Mouse (Mus musculus) liver, embryonic 16.5 days (tissue): Measurements from ENCODE around the gene Gm20489. TPM values are rescaled to one million over a fixed set of nuclear protein-coding genes. Genes with fewer than 3 reads are reported as not detected.

Source experiments
- ATAC-seq: fragments of 200-750 bp; cut with Nextera tagmentation; 2 replicates; pipeline ENCODE4 v1.8.0; 2017; ENCODE audit warnings: low read depth, mild to moderate bottlenecking, moderate number of reproducible peaks, moderate library complexity
- H3K27ac ChIP-seq: fragments of 300-500 bp; sonication (generic); 2 replicates; pipeline ENCODE4 v1.5.1; 2014; ENCODE audit warnings: mild to moderate bottlenecking, low read length
- H3K27me3 ChIP-seq: fragments of 300-500 bp; sonication (generic); 2 replicates; pipeline ENCODE4 v1.6.1; 2014; ENCODE audit warnings: low read depth, low read length, mixed read lengths; ENCODE audit not compliant: control insufficient read depth, insufficient read depth
- H3K36me3 ChIP-seq: fragments of 300-500 bp; sonication (generic); 2 replicates; pipeline ENCODE4 v1.6.1; 2014; ENCODE audit warnings: mild to moderate bottlenecking; ENCODE audit not compliant: control insufficient read depth, insufficient read depth
- H3K4me1 ChIP-seq: fragments of 300-500 bp; sonication (generic); 2 replicates; pipeline ENCODE4 v1.6.1; 2014; ENCODE audit warnings: low read depth, low read length, mixed read lengths; ENCODE audit not compliant: control insufficient read depth
- H3K4me2 ChIP-seq: fragments of 300-500 bp; sonication (generic); 2 replicates; pipeline ENCODE4 v1.6.1; 2014; ENCODE audit warnings: low read depth, low read length, mixed read lengths
- H3K4me3 ChIP-seq: fragments of 300-500 bp; sonication (generic); 2 replicates; pipeline ENCODE4 v1.5.1; 2014; ENCODE audit warnings: low read depth, mild to moderate bottlenecking, low read length
- H3K9ac ChIP-seq: fragments of 300-500 bp; sonication (generic); 2 replicates; pipeline ENCODE4 v1.6.1; 2014; ENCODE audit warnings: low read depth, low read length
- H3K9me3 ChIP-seq: fragments of 300-500 bp; sonication (generic); replicated peaks from 2 replicates; pipeline ENCODE4 v1.6.1; 2016; ENCODE audit warnings: low read length; ENCODE audit not compliant: control insufficient read depth
- WGBS: fragments of 180-500 bp; shearing (Covaris S2); extraction: QIAGEN DNeasy Blood & Tissue Kit; methylation state at CpG from one replicate; pipeline ENCODE4 v1.1.7; 2014; ENCODE audit not compliant: insufficient replicate concordance; 5-methylcytosine and 5-hydroxymethylcytosine counted together
- polyA plus RNA-seq: library from polyadenylated mRNA; unstranded; fragments of >200 nt; fragmentation: Nextera tagmentation; extraction: Ambion mirVana; gene quantifications from 2 replicates; pipeline ENCODE4 v1.2.1, GENCODE M21; 2015

The Gm20489 gene
- polyA plus RNA-seq, result not detected in 2 replicates

DNA sequence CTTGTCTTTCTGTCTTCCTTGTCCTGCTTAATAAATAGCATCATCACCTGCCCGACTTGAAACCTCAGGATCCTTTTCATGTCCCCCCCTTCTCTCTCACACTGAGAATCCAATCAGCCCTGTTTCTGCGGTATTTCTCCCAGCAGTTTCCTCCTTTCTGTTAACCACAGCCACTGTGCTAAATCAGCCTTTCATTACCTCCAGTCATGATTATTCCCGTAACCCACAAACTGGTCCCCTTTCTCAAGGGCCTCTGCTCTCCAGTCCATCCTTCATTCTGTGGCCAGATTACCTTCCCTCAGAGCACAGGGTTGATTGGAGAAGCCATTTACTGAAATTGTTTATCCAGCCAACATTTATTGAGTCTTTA lies at the start of gene Gm20489:
TSS of gene Gm20489 (minus strand) at position 269 of the 370 bp plus-strand sequence.
- H3K36me3 ChIP-seq, result no peaks in the 10 kb centered on the region
- WGBS, result 27% methylated on average over 3 of the region's 3 CpGs
- peak within 1 kb of the TSS; percentile 21; the same call in 1 of the 2 replicates for H3K4me3 ChIP-seq
- no peaks in the 10 kb centered on the region for H3K9me3 ChIP-seq
- H3K27me3 ChIP-seq, result no peaks in the 10 kb centered on the region; the same call in 1 of the 2 replicates
- no peak within 1 kb of the TSS for H3K27ac ChIP-seq
- H3K4me1 ChIP-seq, result peaks cover 3% of the 10 kb centered on the region
- no peak within 1 kb of the TSS for H3K9ac ChIP-seq
- no peak for ATAC-seq
- H3K4me2 ChIP-seq, result no peak within 1 kb of the TSS

DNA sequence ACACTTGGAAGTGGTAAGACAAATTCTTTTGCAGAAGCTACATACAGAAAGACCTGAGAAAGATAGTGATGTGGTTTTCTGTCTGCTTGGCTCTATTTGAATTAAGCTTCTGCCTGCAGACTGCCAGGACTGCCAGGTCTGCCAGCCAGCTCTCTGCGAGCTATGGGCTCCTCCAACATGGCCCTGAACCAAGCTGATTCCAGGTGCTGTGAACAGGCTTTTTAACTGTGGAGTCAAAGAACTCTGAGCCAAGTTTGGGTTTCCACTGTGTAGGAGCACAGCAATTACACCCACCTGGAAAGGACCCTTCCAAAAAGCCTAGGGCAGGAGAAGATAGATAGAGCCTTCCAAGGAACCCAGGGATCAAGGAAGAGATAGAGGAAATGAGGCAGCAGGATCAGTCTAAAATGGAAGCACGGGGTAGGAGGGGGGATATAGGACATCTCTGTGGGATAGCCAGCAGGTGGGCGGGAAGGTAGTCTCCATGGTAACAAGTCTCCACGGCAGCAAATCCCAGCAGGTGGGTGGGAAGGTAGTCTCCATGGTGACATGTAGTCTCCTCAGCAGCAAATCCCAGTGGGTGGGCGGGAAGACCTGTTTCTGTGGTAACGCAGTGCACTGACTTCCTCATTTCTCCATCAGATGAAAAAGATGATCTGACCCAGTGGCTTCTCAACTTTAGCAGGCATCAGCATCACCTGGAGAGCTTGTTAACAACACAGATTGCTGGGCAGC lies 45.0 kb upstream of the Gm20489 start:
- H3K36me3 ChIP-seq, result no peaks in the 10 kb centered on the region
- ATAC-seq, result no peak
- WGBS, result 42% methylated on average over 6 of the region's 6 CpGs
- H3K4me1 ChIP-seq, result no peaks in the 10 kb centered on the region
- no peak overlapping the region for H3K9ac ChIP-seq
- H3K4me2 ChIP-seq, result no peak overlapping the region
- no peak overlapping the region for H3K27ac ChIP-seq
- no peaks in the 10 kb centered on the region for H3K9me3 ChIP-seq
- no peak overlapping the region for H3K4me3 ChIP-seq
- H3K27me3 ChIP-seq, result peaks cover 15% of the 10 kb centered on the region

DNA sequence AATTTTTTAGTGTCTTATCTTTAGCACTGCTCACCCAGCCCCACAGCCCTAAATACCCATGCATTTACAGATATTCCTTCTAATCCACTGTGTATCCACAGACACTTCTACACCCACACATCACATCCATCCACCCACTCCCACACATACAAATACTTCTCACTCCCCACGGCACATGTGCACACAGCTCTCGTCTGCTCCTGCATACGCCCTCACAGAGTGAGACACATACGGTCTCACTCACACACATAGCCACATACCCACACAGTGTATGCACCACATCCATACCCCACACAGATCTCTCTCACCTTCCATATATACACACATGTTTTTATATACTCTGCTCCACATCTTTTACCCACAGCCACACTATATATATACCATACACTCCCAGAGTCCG lies 40.5 kb upstream of the Gm20489 start:
- H3K4me2 ChIP-seq, result no peak overlapping the region
- no peak for ATAC-seq
- WGBS, result 69% methylated on average over 5 of the region's 5 CpGs

DNA sequence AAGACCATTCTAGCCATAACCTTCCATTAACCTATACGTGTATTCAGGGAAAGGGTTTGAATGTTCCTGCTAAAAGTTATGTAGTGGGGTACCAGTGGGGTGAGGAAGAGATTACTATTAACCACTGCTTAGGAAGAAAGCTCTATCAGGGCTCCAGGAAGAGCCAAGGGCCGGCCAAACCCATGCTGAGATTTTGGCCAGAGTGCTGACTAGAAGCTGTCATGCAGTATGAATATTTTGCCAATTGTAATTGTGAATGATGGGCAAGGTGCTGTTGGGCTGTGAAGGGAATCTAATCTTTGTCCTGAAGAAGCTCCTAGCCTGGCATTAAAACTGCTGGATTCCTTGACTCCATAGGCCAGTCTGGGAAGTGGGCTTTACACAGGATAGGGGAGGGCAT lies 35.8 kb upstream of the Gm20489 start:
- H3K4me2 ChIP-seq, result no peak overlapping the region
- no peak overlapping the region for H3K9ac ChIP-seq
- no peak overlapping the region for H3K27ac ChIP-seq
- WGBS, result 43% methylated on average over 2 of the region's 2 CpGs
- ATAC-seq, result no peak
- no peak overlapping the region for H3K4me3 ChIP-seq
- no peaks in the 10 kb centered on the region for H3K4me1 ChIP-seq
- peaks cover 15% of the 10 kb centered on the region for H3K27me3 ChIP-seq
- no peaks in the 10 kb centered on the region for H3K9me3 ChIP-seq
- H3K36me3 ChIP-seq, result no peaks in the 10 kb centered on the region

More for the DNA sequence above, 40.5 kb upstream of the Gm20489 start:
- no peaks in the 10 kb centered on the region for H3K4me1 ChIP-seq
- H3K4me3 ChIP-seq, result no peak overlapping the region
- no peak overlapping the region for H3K27ac ChIP-seq
- H3K9me3 ChIP-seq, result no peaks in the 10 kb centered on the region
- no peaks in the 10 kb centered on the region for H3K36me3 ChIP-seq
- H3K9ac ChIP-seq, result no peak overlapping the region
- H3K27me3 ChIP-seq, result peaks cover 20% of the 10 kb centered on the region

DNA sequence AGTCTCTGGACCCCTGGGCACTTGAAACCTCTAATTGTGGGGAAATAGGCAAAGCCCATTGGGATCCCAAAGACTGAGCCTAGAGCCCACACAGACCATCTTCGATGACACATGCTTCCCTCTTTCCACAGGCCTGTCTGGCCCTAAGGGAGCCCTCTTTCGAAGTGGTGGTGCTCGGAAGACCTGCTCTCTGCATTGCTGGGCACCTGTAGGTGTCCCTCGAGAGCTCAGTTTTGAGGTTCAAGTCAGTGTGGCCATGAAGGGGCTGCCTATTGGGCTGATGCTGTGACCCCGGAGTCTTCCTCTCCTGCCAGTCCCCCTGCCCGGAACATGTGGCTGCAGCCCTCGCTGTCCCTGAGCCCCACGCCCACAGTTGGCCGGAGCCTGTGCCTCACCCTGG lies 32.8 kb upstream of the Gm20489 start:
- H3K4me1 ChIP-seq, result no peaks in the 10 kb centered on the region
- H3K4me3 ChIP-seq, result no peak overlapping the region
- peaks cover 8% of the 10 kb centered on the region for H3K36me3 ChIP-seq
- H3K27ac ChIP-seq, result no peak overlapping the region
- H3K27me3 ChIP-seq, result peaks cover 12% of the 10 kb centered on the region
- H3K9ac ChIP-seq, result no peak overlapping the region
- WGBS, result 71% methylated on average over 9 of the region's 9 CpGs
- H3K4me2 ChIP-seq, result no peak overlapping the region
- no peak for ATAC-seq
- H3K9me3 ChIP-seq, result no peaks in the 10 kb centered on the region

DNA sequence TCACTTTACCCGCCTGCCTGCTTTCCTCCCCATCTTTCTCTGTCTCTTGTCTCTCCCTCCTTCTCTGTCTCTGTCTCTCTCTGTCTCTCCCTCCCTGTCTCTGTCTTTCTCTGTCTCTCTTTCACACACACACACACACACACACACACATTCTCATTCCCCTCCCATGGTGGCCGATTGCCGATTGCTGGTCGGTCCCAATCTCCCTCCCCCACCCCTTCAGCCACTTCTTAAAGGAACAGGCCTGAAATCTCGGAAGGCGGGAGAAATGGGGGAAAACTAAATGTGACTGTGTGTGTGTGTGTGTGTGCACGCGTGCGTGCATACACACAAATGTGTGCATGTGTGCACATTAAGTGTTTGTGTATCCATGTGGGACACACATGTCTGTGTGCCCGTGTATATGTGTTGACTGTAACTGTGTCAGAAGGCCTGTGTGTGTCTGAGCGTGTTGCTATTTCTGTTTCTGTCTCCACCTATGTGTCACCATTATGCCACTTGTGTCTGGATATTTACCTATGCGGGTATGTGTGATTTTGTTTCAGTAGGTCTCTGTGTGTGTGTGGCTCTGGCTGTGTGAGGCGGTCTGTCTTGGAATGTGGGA lies 31.7 kb upstream of the Gm20489 start:
- H3K9ac ChIP-seq, result no peak overlapping the region
- H3K4me2 ChIP-seq, result no peak overlapping the region
- peaks cover 8% of the 10 kb centered on the region for H3K36me3 ChIP-seq
- ATAC-seq, result no peak
- H3K4me3 ChIP-seq, result no peak overlapping the region
- H3K9me3 ChIP-seq, result no peaks in the 10 kb centered on the region
- H3K27me3 ChIP-seq, result peaks cover 9% of the 10 kb centered on the region
- H3K27ac ChIP-seq, result no peak overlapping the region
- 50% methylated on average over 13 of the region's 13 CpGs for WGBS
- H3K4me1 ChIP-seq, result no peaks in the 10 kb centered on the region

DNA sequence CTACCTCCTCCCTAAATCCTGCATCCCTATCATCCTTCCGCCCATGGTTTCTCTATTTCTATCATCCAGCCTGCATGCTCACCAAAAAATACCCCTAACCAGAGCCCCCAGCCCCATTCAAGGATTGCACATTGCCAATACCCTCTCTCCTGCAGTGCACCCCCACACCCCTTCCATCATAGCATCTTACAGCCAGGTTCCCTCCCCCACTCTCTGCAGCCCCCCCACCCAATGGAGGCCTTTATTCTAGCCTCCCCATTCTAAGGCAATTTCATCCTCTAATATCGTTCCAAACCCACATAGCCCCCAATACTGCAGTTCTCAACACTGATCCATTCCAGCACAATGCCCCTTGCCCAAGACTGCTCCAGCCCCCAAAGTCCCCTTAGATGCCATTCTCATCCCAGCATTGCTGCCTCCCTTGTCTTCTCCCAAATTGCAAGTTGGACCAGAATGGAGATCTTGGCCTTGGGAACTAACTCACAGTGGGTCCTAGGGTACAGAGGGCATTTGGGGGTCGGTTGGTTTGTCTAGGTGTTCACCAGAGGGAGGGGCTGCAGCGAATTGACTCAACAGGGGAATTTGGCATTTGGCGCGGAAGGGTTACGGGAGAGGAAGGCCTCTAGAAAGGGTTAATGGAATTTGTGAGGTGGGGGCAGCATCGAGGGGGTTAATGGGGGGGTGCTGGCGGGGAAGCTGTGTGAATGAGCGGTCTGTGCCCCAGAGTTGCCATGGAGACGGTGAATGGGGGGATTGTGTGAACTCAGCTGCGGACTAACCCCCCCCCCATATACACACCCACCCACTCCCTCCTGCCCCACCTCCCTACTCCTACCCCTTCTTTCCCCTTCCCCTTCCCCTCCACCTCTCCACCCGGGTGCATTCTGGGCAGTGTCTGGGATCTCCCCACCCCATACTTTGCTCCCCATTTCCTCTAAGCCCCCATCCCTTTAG lies 30.9 kb upstream of the Gm20489 start:
- no peak for ATAC-seq
- no peak overlapping the region for H3K27ac ChIP-seq
- no peaks in the 10 kb centered on the region for H3K4me1 ChIP-seq
- no peak overlapping the region for H3K4me2 ChIP-seq
- 34% methylated on average over 13 of the region's 13 CpGs for WGBS
- peaks cover 10% of the 10 kb centered on the region for H3K36me3 ChIP-seq
- no peak overlapping the region for H3K4me3 ChIP-seq
- H3K9ac ChIP-seq, result no peak overlapping the region
- H3K27me3 ChIP-seq, result peaks cover 9% of the 10 kb centered on the region
- no peaks in the 10 kb centered on the region for H3K9me3 ChIP-seq

DNA sequence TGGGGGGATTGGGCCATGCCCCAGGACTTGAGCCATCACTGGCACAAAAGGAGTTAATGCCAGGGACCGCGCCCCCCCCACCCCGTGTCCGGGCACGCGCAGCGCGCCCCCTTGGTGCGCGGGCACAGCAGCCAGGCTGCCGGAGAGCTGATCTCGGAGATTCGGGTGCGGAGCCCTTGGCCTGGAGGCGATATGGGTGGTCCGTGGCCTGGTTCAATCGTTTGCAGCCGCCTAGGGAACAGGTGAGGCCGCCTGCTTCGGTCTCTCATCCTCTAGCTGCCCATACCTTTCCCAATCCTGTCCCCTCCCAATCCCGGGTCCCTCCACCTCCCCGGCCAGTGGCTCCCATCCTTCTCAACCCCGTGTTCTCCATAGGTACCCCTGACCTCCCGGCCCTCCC lies 30.2 kb upstream of the Gm20489 start, which contains the start of gene Nlgn3:
TSS of gene Nlgn3 (plus strand) at position 114 of the 400 bp plus-strand sequence.
- Histone ChIP-seq H3K27me3 (peaks cover 9% of the 10 kb centered on the region), H3K27ac (no peak within 1 kb of the TSS), H3K4me3 (no peak within 1 kb of the TSS), H3K36me3 (peaks cover 15% of the 10 kb centered on the region), H3K4me2 (peak within 1 kb of the TSS; percentile 17; the same call in 1 of the 2 replicates), H3K9ac (no peak within 1 kb of the TSS), H3K9me3 (no peaks in the 10 kb centered on the region), H3K4me1 (no peaks in the 10 kb centered on the region)
- ATAC-seq, result peak; percentile 27; the same call in 1 of the 2 replicates
- WGBS, result 22% methylated on average over 20 of the region's 24 CpGs
